Mouse (Mus musculus): Measurements from ENCODE around the gene Slc38a10.

The Slc38a10 gene

GRCm38 (mm10) chr11:120173213-120173612 is 22.1 kb upstream of the Slc38a10 start:
- no peak for DNase-seq

- DNase-seq: no peak
Observed at GRCm38 (mm10) chr11:120171168-120171567, 20.0 kb upstream of the Slc38a10 start.

- DNase-seq: peak; percentile 89
Observed at GRCm38 (mm10) chr11:120169208-120169992, 18.3 kb upstream of the Slc38a10 start.

GRCm38 (mm10) chr11:120168516-120168915 is 17.4 kb upstream of the Slc38a10 start:
- no peak for DNase-seq

- no peak for DNase-seq
Observed at GRCm38 (mm10) chr11:120167921-120168356, 16.8 kb upstream of the Slc38a10 start.

- DNase-seq: no peak
Observed at GRCm38 (mm10) chr11:120167059-120167458, 15.9 kb upstream of the Slc38a10 start.

GRCm38 (mm10) chr11:120164471-120165261 is 13.5 kb upstream of the Slc38a10 start:
- DNase-seq: no peak

- no peak for DNase-seq
Observed at GRCm38 (mm10) chr11:120164028-120164427, 12.9 kb upstream of the Slc38a10 start.

- no peak for DNase-seq
Observed at GRCm38 (mm10) chr11:120163207-120163606, 12.1 kb upstream of the Slc38a10 start.

GRCm38 (mm10) chr11:120161245-120161644 is 10.1 kb upstream of the Slc38a10 start:
- DNase-seq: no peak

- peak; percentile 62 for DNase-seq
Observed at GRCm38 (mm10) chr11:120160478-120160877, 9.3 kb upstream of the Slc38a10 start.

GRCm38 (mm10) chr11:120159653-120160052 is 8.5 kb upstream of the Slc38a10 start:
- no peak for DNase-seq

GRCm38 (mm10) chr11:120158828-120159227 is 7.7 kb upstream of the Slc38a10 start:
- no peak for DNase-seq

- no peak for DNase-seq
Observed at GRCm38 (mm10) chr11:120150440-120151112, 570 bp downstream of the Slc38a10 start.

- no peak for DNase-seq
Observed at GRCm38 (mm10) chr11:120149510-120150200, 1.5 kb downstream of the Slc38a10 start.

GRCm38 (mm10) chr11:120148201-120148855 is 2.8 kb downstream of the Slc38a10 start:
- DNase-seq: no peak

GRCm38 (mm10) chr11:120143708-120144497 is 7.2 kb downstream of the Slc38a10 start:
- no peak for DNase-seq

GRCm38 (mm10) chr11:120142601-120143051 is 8.5 kb downstream of the Slc38a10 start:
- peak; percentile 42 for DNase-seq

- no peak for DNase-seq
Observed at GRCm38 (mm10) chr11:120140255-120140654, 10.9 kb downstream of the Slc38a10 start.

GRCm38 (mm10) chr11:120139309-120139731 is 11.8 kb downstream of the Slc38a10 start:
- no peak for DNase-seq

- no peak for DNase-seq
Observed at GRCm38 (mm10) chr11:120137625-120138004, 13.5 kb downstream of the Slc38a10 start.

All from thymus, postnatal 4 days (tissue).